Mouse (Mus musculus): ENCODE data around the gene Adgrg6. TPM values are rescaled to one million over a fixed set of nuclear protein-coding genes. Genes with fewer than 3 reads are reported as not detected.

Gene Adgrg6
- 1 to 10 TPM in 1 of 2 experiments, under 1 TPM in 1; 0.67 to 4.4 TPM for polyA plus RNA-seq (2012; fragmentation: generic; extraction: Trizol)

DNA sequence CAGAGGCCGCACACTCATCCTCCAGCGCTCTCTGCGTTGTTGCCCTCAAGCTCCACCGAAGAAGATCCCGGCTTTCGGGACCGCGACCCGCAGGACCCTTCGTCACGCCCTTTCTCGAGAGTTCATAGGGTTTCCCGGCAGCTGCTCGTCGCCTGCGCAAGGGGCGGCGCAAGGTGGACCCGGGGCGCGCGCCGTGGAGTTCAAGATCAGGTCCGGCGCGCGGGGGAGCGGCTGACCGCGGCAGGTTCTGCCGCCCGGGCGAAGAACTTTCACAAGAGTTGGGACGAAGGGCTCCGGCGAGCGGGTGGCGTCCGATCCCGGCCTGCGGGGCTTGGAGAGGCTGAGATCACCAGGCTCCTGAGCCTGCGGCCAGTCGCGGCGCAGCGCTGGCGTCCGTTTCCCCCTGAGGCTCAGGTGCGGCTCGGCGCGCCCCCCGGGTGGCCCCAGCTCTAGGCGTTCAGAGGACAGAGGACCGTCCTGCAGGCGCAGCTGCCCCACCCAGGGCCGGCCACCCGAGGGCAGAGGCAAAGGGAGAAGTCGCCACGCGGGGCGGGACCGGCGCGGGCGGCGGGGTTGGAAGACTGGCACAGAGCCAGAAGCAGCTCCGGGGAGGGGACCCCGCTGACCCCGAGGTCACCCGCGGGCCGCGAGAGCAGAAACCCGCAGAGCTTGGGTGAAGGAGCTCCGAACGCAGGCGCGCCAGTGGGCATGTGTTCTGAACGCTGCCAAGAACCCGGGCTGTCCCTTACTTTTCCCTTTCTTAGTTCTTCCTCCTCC is at the start of gene Adgrg6:
Adgrg6 (minus strand) TSS at position 719 of the 777 bp plus-strand sequence.

Other genes starting within 250 kb of the Adgrg6 start
- gene Vta1, start 159.9 kb upstream of the Adgrg6 start, polyA plus RNA-seq (2012; fragmentation: generic; extraction: Trizol) = 10 to 100 TPM; 18.4 to 68.2 TPM
- gene Nmbr, start 159.9 kb upstream of the Adgrg6 start, polyA plus RNA-seq (2012; fragmentation: generic; extraction: Trizol) = not detected
- not detected for gene Gje1, start 172.6 kb upstream of the Adgrg6 start, polyA plus RNA-seq (2012; fragmentation: generic; extraction: Trizol)

Measured in C3H10T1/2 (cell line).